Mouse (Mus musculus): ENCODE data around the gene Dmtf1. TPM values are rescaled to one million over a fixed set of nuclear protein-coding genes. Genes with fewer than 3 reads are reported as not detected.
"Not testable (repeated sequence)": the region's sequence is repeated elsewhere in the genome, so short reads cannot be mapped to it uniquely, and the experiment has no call there.

The Dmtf1 gene
- polyA plus RNA-seq (2017; shearing (Covaris generic)), result 10 to 100 TPM; 76.6 to 81.2 TPM

DNA sequence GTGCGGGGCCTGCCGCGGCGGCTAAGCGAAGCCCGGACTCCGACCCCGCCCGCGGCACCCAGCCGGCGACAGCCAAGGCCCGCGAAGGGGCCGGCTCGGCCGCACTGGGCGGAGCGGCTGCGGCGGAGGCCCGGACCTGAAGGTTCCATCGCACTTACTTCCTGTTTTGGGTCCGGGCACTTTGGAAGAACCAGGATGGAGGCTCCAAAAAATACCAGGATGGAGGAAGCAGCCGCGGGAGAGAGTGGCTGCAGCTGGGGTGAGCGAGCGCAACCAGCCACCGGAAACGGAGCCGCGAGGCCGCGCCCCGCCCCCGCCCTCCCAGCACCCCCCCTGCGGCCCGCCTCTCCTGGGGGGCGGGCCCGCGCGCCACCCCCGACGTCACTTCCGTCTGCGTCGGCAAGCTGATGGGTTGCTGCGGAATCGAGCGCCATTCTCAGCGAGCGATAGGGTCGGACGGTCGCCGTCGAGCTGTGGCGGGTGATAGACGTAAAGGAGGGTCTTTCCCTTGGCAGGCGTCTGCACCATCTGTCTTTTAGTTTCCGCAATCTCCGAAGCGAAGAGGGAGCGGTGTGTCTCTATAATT lies at the start of gene Dmtf1:
Gene Dmtf1, minus strand, starts transcription at position 321 of the 586 bp plus-strand sequence.
- peak; percentile 87 for ATAC-seq

DNA sequence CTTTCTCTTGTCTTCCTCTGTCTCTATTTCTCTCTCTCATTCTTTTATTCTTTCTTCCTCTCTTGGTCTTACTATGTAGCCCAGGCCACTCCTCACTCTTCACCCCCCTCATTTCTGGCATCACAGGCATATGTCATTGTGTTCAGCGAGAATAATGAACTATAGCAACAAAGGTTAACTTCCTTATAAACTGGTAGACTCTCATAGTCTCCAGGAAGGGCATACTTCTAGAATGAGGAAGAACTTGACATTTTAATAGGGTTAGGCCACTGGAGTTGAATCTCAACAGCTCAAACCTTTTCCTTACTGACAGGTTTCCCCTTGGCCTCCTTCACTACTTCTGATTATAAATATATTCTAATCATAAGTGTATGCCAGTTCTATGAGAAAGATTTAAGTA lies 24.9 kb upstream of the Dmtf1 start:
- no peak for ATAC-seq

DNA sequence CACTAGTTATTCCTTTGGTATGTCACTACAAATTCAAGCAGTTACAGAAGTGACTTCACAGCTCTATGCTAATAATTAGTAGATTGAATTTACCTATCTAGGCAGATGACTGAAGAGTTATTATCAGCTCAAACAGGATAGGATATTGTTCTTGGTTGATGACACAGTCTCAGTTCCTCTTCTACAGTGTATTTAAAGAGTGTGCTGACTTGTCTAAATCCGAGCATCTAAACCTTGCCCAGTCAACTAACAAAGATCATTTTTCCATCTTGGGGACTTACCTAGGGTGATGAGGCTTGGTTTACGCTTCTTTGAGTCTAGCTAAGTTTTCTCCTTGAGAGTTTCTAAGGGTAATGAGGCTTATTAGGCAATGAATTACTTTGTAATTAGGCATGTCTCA lies 11.7 kb upstream of the Dmtf1 start:
- no peak for ATAC-seq

DNA sequence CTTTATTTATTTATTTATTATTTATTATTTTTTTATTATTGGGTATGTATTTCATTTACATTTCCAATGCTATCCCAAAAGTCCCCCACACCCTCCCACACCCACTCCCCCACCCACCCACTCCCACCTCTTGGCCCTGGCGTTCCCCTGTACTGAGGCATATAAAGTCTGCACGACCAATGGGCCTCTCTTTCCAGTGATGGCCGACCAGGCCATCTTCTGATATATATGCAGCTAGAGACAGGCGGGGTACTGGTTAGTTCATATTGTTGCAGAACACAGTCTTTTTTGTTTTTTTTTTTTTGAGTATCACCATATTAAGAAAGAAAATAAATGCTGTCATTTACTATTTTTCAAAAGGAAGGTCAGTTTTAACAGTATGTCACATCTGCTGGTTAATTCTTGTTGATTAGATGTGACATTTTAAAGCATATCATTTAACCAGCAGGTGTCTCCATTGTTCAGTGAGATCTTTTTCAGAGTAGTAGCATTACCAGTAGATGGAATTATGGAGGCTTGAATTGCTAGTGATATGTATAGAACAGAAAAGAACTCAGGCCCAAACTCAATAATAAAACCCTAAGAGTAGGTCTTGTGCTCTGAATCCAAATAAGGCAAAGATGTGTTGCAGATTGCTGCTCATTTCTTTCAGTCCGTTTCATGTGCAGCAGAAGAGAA lies 7.9 kb upstream of the Dmtf1 start:
- ATAC-seq, result not testable (repeated sequence)

DNA sequence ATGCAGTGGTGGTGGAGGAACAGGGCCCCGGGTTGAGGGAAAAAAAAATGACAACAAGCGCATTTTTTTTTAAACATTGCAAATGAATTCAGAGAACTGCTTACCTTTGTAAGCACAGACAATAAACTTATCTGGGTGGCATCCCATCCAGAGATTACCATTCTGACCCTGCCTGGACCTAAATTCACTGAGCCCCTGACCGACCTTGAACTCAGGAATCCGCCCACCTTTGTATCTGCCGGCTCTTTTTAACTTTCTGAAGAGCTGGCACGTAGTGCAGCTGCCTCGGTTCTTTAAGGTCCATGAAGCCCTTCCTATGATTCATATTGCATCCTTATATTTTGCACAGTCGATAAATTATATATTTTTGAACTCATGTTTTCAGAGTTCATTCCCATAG lies 4.8 kb upstream of the Dmtf1 start:
- no peak for ATAC-seq

DNA sequence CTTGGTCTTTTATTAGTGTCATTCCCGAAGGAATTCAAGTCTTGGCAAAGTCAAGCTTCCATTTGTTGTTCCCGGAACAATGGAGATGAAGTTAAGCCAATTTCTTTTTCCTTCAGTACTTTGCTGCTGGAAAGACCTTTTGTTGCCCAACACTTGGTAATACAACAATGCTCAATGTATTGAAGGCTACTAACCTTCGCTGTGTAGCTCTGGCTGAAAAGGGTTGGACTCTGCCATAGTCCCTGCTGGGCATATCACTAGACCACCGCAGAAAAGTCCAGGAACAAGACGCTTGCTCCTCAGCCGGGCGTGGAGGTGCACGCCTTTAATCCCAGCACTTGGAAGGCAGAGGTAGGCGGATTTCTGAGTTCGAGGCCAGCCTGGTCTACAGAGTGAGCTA lies 3.6 kb upstream of the Dmtf1 start:
- not testable (repeated sequence) for ATAC-seq

DNA sequence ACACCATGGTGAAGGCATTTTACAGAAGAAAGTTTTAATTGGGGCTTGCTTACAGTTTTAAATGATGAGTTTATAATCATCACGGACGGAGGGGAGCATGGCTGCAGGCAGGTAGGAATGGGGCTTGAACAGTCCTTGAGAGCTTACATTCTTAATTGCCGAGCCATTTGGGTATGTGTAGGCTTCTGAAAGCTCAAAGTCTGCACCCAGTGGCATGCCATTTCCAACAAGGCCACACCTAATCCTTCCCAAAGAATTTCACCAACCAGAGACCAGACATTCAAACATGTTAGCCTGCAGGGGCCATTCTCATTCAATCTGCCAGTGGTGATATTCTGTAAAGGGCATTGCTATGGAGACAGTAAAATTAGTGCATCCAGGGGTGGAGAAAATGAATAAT lies 1.8 kb upstream of the Dmtf1 start:
- ATAC-seq, result no peak

DNA sequence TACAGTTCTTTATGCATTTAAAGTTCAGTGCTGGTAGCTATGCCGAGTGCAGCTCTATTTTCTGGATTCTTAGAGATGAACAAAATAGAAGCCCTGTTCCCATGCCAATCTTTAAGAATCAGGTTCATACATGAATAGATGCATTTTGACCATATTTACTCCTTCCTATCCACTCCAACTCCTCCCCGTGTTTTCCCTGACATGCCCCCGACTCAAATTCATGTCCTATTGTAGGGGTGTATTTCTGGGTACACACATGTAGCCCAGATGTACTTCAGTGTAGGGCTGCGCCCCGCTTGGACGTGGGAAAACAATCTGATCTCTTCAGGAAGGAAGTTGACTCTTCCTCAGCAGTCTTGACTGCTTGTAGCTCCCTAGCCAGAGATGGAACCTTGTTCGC lies 512 bp upstream of the Dmtf1 start:
- ATAC-seq, result peak; percentile 3

DNA sequence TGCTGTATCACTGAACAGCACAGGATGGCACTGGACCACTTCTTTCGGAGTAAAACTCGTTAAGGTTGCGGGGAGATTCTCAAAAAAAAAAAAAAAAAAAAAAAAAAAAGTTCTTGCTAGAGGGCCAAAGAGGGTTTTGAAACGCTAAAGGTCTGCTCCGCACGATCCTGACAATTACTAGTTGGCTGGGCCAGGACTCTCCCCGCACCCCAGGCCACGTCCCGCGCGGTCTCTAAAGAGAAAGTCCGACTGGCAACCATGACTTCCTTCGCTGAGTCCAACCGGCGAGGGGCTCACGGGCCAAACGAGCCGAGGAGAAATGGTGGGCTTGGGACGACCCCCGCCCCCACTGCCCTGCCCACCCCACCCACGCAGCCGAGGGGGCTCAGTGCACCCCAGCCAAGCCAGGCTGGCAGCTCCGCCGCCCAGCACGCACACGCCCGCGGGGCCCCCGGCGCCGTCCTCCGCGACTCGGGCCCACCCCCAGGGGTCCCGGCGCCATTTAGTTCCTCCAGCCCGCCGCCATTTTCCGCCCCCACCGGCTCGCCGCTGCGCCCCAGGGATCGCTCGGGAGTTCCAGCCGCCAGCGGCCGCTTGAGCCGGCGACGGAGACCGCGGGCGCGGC lies 633 bp downstream of the Dmtf1 start:
- ATAC-seq, result peak; percentile 36

DNA sequence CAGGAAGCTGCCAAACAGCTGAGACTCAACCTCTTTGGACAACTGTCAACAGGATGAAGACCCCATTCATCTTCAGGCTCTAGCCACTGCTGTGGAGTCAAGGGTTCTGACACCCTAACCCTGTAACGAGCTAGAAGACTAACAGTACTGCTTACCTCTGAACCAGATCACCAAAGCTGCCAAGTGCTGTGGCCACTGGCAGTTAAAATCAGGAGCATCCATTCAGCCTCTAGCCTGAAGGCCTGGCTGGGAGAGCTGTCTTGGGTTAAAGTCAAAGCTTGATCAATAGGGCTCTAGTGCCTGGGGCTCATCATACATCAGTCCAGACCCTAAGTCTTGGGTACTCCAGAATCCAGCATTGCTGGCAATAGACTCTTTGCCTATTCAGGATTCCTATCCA lies 4.2 kb downstream of the Dmtf1 start:
- ATAC-seq, result no peak

DNA sequence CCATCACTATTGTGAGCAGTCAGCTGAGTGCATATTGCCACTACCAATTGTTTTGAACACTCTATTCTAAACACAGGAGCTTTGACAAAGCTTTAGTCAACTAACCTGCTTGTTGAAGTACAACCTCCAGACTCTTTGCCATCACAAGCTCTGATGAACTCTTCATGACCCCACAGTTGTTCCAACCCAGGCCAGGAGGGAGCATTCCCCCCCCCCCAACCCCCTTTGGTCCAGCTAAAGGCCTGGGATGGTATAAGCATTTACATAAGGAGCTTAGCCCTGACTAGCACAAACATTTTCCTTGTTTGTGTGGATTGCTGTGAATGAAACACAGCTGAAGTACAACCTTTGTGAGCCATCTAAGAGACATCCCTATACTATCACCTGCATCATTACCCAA lies 4.8 kb downstream of the Dmtf1 start:
- ATAC-seq, result no peak

DNA sequence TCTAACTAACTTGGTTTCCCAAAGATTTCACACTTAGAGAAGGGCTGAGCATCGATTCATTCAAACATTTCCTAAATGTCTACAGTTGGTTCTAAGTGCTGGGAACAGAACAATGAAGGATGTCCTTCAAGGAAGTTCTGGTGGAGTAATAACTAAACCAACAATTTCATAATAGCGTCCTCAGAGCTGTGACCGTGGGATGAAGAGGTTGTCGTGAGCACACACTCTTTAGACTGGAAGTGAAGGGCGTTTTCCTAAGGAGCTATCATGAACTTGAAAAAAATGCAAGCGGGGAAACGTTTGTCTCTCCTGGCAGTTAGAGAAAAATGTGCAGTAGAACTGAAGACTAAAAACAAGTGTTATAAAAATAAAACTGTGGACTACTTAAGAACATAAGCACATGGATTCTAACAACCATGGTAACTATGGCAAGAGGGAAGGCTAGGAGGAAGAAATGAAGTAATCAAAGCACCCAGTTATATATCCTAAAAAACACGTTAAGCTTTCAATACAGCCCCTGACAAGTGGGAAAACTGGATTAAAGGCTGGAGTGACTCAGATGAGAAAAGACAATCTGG lies 12.2 kb downstream of the Dmtf1 start:
- ATAC-seq, result no peak

DNA sequence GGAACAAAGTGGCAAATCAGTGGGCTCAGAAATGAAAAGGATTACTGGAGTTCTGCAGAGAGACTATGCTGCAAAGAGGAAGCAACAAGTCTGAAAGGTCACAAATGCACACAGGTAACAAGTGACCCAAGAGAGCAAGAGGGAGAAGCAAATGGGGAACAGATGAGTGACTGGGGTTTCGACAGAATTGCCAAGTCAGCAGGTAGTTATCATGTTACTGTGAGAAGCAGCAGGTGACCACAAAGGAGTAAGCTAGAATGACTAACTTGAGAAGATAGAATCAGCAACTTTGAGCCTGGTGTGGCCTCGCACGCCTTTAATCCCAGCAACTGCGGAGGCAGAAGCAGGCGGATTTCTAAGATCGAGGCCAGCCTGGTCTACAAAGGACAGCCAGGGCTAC lies 19.2 kb downstream of the Dmtf1 start:
- peak; percentile 49 for ATAC-seq

DNA sequence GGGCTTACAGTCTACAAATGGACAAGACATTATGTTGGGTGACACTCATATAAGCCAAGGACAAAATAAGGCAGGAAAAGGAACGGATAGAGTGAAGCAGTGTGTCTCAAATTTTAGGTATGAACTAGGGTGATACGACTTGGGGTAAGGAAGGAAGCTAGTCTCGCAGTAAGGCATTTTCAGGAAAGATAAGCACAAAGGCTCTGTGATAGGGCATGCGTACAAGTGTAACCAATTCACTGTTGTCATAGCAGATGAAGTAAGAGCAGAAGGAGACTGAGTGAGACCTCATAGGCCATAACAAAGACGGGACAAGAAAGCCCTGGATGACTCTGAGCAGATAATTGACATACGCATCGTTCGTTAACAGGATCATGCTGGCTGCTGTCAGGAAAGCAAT lies 20.9 kb downstream of the Dmtf1 start:
- ATAC-seq, result no peak

DNA sequence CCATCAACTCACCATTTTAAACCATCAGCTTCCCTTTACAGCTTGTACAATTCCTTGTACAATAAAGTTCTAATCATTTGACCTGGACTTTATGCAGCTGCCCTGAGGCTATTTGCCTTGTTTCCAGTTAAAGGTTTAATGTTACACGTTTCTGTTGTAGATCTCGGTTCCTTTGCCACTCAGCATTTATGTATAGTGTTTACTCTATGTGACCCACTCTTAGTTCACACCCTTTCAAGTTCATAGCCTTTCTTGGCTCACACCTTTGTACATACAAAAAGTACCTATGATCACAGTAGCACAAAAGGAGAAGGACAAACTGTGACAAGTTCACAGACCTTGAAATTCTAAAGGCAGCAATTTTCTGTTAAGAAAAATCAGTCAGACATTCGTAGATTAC lies 26.0 kb downstream of the Dmtf1 start:
- ATAC-seq, result no peak

DNA sequence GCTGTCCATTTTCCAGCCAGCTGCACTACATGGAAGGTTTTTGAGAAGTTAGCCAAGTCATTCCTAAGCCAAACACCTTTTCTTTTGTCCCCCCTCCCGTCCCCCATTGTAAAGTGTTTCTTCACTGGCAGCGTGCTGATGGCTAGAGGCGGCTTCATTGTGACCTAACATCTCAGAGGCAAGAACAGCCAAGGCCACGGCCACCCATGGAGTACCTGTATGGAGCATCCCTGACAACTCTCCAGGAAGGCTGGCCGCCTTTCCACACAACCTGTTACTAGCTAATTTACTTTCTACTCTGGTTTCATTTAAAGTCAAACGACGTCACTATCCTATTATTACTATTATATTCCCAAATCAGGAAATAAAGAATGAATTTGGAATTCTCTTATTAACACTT lies 29.8 kb downstream of the Dmtf1 start:
- ATAC-seq, result no peak

DNA sequence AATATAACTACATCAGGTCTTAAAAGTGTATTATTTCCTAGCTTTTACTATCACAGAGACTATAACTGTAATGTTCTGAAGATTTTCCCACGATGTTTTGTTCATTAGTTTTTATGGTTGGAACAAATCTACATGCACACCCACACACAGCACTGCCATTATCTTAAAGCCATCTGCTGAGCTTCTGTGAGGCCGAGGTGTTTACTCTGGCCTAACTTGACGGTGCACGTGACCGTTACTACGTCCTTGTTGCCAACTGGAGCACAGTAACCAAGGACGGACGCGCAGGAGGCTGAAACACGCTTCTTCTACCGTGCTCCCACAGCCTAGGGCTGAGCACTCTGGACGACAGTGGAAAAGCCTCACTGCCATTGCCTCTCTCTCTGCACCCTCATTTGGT lies 33.0 kb downstream of the Dmtf1 start:
- ATAC-seq, result peak; percentile 27

DNA sequence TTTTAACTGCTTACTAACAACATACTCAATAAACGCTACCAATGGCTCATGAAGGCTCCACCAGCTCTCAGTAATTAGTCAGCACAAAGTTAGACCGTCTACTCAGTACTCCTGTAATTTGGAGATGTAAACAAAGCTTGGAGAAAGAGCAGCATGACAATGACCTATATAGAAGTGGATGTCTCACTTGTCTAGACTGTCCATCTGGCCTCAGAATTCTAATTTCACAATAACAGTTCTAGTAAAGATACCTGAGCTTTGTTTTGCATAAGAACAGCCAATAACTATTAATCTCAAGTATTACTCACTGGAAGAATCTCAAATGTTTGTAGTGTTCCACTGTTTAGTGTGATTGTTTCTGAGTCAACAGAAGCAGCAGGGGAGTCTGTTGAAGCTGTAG lies 37.4 kb downstream of the Dmtf1 start:
- ATAC-seq, result no peak

DNA sequence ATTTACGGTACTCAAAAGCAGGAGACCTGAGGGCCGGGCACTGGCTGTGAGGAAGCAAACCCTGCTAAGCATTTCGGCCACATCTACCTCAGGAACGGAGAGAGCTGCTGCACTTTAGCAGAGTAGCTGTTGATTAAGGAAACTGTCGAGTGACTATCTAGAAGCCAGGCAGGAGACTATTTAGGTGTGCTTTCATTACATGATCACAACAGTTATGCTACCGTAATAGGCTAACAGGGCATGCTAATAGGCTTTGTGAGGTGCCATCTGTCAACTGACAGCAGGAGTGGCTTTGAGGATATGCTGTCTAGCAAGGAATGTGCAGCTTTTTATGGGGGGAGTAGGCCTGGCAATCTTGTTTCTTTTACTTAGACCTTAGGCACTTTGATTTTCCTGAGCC lies 47.4 kb downstream of the Dmtf1 start:
- ATAC-seq, result no peak

DNA sequence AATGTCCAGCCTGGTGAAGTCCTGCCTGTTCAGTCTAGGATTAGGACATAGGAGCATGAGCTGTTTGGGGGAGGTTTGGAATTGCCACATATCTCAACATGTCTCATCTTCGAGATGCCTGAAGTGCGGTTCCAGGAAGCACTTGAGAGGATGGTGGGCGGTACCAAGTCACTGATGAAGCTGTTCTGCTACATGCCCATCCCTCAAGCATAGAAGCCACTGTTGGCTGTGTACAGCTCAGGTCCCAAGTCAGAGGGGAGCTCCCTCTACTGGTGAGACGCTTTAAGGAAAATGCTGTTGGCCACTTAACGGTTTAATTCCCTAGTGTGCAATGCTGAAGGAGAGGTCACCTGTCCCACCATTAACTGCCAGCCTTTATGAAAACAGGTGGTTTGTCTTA lies 49.8 kb downstream of the Dmtf1 start:
- peak; percentile 77 for ATAC-seq

DNA sequence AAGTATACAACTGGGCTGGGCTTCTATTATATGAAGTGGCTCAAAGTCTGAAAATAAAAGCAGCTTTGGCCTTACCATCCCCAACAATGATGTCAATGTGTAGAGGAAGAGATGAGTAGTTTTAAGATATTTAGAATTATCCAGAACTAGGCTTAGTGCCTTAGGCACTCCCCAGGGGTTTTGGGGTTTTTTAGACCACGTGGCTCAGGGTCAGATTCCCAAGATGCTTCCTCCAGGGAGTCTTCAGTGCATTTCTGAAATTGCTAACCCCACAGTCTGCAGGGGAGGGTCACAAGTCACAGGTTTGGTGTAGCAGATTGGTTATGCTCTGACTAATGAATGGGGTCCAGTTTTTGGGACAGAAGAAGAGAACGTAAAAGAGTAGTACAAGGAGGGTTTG lies 50.3 kb downstream of the Dmtf1 start:
- no peak for ATAC-seq

DNA sequence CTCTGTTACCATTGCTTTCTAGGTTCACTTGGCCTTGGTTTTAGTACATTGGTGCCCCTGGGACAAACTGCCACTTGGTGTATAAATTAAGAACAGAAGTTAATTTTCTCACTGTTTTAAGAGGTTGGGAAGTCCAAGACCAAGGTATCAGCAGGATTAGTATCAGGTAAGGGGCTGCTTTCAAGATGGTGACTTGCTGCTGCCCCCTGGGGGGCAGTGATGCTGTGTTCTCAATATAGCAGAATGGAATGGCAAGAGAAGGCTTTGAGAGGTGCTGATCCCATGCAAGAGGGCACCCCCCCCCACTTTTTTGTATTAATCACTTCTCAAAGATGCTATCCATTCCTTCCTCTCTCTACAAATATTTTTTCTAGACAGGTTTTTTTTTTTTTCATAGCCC lies 52.0 kb downstream of the Dmtf1 start:
- ATAC-seq, result no peak

DNA sequence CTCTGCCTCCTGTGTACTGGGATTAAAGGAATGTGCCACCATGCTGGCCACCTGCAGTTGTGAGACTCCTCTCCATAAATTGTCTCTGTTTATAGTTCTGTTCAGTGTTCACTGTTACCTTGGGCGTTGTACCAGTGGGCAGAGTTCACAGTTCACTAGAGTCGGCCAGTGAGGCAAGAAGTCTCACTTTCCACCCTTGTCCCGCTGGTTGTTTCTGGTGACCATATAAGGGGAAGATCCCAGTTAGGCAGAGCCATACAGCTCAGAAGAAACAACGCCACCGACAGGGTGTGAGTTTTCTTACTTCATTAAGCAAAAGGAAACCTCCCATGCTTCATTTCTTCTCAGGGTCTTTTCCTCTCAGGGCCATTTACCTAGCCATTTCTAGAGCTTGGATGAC lies 53.1 kb downstream of the Dmtf1 start:
- ATAC-seq, result no peak
